Mouse (Mus musculus): ENCODE results near the gene Hist1h1c.
"Not testable (repeated sequence)": the region's sequence is repeated elsewhere in the genome, so short reads cannot be mapped to it uniquely, and the experiment has no call there.

Hist1h1c gene

GRCm38 (mm10) chr13:23739069-23739921 is 687 bp downstream of the Hist1h1c start:
- no peak for TF ChIP-seq GATA4 (IDR thresholded peaks at IDR 0.05; ENCODE audit: insufficient replicate concordance, low read length)

- no peak for TF ChIP-seq GATA4 (IDR thresholded peaks at IDR 0.05; ENCODE audit: insufficient replicate concordance, low read length)
Measured at GRCm38 (mm10) chr13:23739922-23740252, 1.3 kb downstream of the Hist1h1c start.

- no peak for TF ChIP-seq GATA4 (IDR thresholded peaks at IDR 0.05; ENCODE audit: insufficient replicate concordance, low read length)
Measured at GRCm38 (mm10) chr13:23740256-23740840, 1.7 kb downstream of the Hist1h1c start.

GRCm38 (mm10) chr13:23740910-23741309 is 2.3 kb downstream of the Hist1h1c start:
- no peak for TF ChIP-seq GATA4 (IDR thresholded peaks at IDR 0.05; ENCODE audit: insufficient replicate concordance, low read length)

GRCm38 (mm10) chr13:23742007-23742406 is 3.4 kb downstream of the Hist1h1c start:
- TF ChIP-seq GATA4 (IDR thresholded peaks at IDR 0.05; ENCODE audit: insufficient replicate concordance, low read length): no peak

GRCm38 (mm10) chr13:23743215-23743614 is 4.6 kb downstream of the Hist1h1c start:
- no peak for TF ChIP-seq GATA4 (IDR thresholded peaks at IDR 0.05; ENCODE audit: insufficient replicate concordance, low read length)

- TF ChIP-seq GATA4 (IDR thresholded peaks at IDR 0.05; ENCODE audit: insufficient replicate concordance, low read length): no peak
Measured at GRCm38 (mm10) chr13:23743963-23744362, 5.4 kb downstream of the Hist1h1c start.

- no peak for TF ChIP-seq GATA4 (IDR thresholded peaks at IDR 0.05; ENCODE audit: insufficient replicate concordance, low read length)
Measured at GRCm38 (mm10) chr13:23744421-23745380, 6.1 kb downstream of the Hist1h1c start.

GRCm38 (mm10) chr13:23745381-23746161 is 7.0 kb downstream of the Hist1h1c start, which contains the start of gene Hist1h3c:
Gene Hist1h3c, minus strand, starts transcription at chr13:23745602.
- no peak for TF ChIP-seq GATA4 (IDR thresholded peaks at IDR 0.05; ENCODE audit: insufficient replicate concordance, low read length)

GRCm38 (mm10) chr13:23746201-23747080 is 7.8 kb downstream of the Hist1h1c start, which contains the start of gene Hist1h2bb:
Gene Hist1h2bb, plus strand, starts transcription at chr13:23746734.
- TF ChIP-seq GATA4 (IDR thresholded peaks at IDR 0.05; ENCODE audit: insufficient replicate concordance, low read length): not testable (repeated sequence)

GRCm38 (mm10) chr13:23747081-23747891 is 8.7 kb downstream of the Hist1h1c start:
- TF ChIP-seq GATA4 (IDR thresholded peaks at IDR 0.05; ENCODE audit: insufficient replicate concordance, low read length): no peak

GRCm38 (mm10) chr13:23747892-23748288 is 9.3 kb downstream of the Hist1h1c start:
- no peak for TF ChIP-seq GATA4 (IDR thresholded peaks at IDR 0.05; ENCODE audit: insufficient replicate concordance, low read length)
